Mouse (Mus musculus) cerebellum, adult 2 months (tissue): Measurements from ENCODE around the gene Tepsin. TPM values are rescaled to one million over a fixed set of nuclear protein-coding genes. Genes with fewer than 3 reads are reported as not detected.
A peak's percentile ranks its signal among the peaks of the same experiment; 100 is the strongest.

Experiments
- DNase-seq, 2 experiments: peaks; one replicate each; pipeline ENCODE4 v3.0.0; 2021
- H3K27ac ChIP-seq: fragments of 200-500 bp; 2 replicates; pipeline ENCODE4 v1.5.1; 2012; ENCODE audit warnings: low read length, control low read depth, inconsistent platforms; ENCODE audit not compliant: insufficient read depth
- H3K27me3 ChIP-seq: fragments of 200-500 bp; 2 replicates; pipeline ENCODE4 v1.6.1; 2012; ENCODE audit warnings: inconsistent platforms, mild to moderate bottlenecking, low read length, moderate library complexity; ENCODE audit not compliant: control insufficient read depth, insufficient read depth
- H3K4me1 ChIP-seq: fragments of 200-500 bp; 2 replicates; pipeline ENCODE4 v1.6.1; 2011; ENCODE audit warnings: low read length; ENCODE audit not compliant: control insufficient read depth, insufficient read depth
- H3K4me3 ChIP-seq: fragments of 200-500 bp; replicated peaks from 2 replicates; pipeline ENCODE3; 2011; ENCODE audit warnings: mild to moderate bottlenecking, low read depth, low read length, control low read depth; ENCODE audit not compliant: insufficient read depth
- CTCF ChIP-seq: fragments of 200-500 bp; IDR thresholded peaks from 2 replicates; pipeline ENCODE4 v1.5.1; 2011; ENCODE audit warnings: low read depth, mild to moderate bottlenecking, control low read depth, low read length, moderate library complexity, borderline replicate concordance; ENCODE audit not compliant: insufficient read depth
- POLR2A ChIP-seq: fragments of 200-500 bp; IDR thresholded peaks from 2 replicates; pipeline ENCODE4 v1.6.1; 2011; ENCODE audit warnings: low read length, control low read depth, borderline replicate concordance; ENCODE audit not compliant: insufficient read depth
- WGBS: fragments of 180-500 bp; shearing (Covaris S2); methylation state at CpG from one replicate; pipeline ENCODE4 v1.1.7; 2018; 5-methylcytosine and 5-hydroxymethylcytosine counted together
- polyA plus RNA-seq: library from polyadenylated mRNA; depleted of rRNA; stranded (reverse); fragments of >200 nt; gene quantifications from 2 replicates; pipeline ENCODE4 v1.2.3, GENCODE M21; 2012

Tepsin gene
- polyA plus RNA-seq, 1 experiment: 44.7 TPM

DNA sequence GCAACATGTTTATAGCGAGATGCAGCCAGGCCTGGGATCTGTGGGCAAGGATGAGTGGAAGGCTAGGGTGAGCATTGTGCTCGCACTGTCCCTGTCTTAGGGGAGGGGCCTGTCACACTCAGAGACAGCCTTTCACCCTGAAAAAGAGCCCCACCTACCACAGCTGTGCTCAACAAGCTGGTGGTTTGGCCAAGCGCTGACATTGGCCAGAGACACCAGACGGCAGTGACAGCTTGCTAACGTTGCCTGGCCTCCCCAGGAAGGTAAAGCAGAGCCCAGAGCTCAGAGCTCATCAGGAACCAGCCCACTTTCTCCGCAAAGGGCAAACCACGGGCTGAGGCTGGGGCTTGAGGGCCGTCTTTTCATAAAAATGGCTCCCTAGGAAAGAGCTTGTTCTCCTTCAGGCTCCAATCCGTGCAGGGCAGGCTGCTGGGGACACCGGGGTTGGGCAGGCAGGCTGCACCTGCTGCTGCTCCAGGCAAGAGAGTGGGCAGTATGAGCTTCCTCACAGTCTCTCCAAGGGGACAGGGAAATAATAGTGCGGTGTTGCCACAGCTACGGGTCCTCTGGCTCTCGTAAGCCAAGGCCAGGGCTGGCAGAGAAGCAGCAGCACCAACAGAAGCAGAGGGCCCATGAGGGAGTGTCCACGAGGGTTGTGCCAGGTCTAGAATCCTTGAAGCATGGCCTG is 47.3 kb downstream of the Tepsin start:
- TF ChIP-seq POLR2A (no peak), CTCF (no peak)
- DNase-seq: peak; percentile 59 to 68
- WGBS: 16% methylated on average over 14 of the region's 14 CpGs
- Histone ChIP-seq H3K4me1 (peaks cover 31% of the 10 kb centered on the region), H3K27ac (peak overlapping the region; percentile 42), H3K4me3 (no peak overlapping the region), H3K27me3 (no peaks in the 10 kb centered on the region)

DNA sequence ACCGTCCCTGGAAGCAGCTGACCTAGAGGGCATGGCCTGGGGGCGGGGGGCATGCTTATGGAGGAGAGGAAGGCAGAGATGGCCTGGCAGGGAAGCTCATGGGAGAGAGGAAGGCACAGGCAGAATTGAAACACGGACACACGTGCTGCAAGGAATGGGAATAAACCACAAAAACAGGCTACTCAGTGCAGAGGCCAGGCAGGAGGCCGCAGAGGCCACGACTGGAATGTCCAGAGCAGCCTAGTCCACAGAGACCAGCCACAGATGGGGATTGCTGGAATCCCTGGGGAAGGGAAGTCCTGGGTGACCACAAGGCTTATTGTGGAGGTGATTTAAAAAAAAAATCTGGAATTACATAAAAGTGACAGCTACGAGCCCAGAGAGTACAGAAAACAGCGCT is 49.5 kb downstream of the Tepsin start:
- DNase-seq: peak in 1 of 2 experiments; percentile 36
- 90% methylated on average over 8 of the region's 8 CpGs for WGBS

DNA sequence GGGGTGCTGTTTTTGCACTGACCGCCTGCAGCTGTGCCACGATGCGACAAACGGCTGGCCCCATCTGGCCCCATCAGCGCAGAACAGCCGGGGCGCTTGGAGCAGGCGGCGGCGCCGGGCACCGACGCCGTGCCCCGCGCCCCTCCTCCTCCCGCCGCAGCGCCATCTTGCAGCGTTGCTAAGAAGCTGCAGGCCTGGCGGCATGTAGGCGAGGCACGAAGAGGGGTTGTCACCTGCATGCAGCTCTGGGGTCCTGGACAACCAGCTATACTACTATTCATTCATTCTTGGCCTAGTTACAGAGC is 50.3 kb downstream of the Tepsin start:
- H3K4me1 ChIP-seq: peaks cover 38% of the 10 kb centered on the region
- H3K4me3 ChIP-seq: peak overlapping the region; percentile 98
- WGBS: 1% methylated on average over 23 of the region's 23 CpGs
- DNase-seq: peak; percentile 74 to 77
- H3K27me3 ChIP-seq: no peaks in the 10 kb centered on the region
- TF ChIP-seq POLR2A (0 out of 2 replicates have a peak, but pooled peaks have one; percentile 44), CTCF (peak; percentile 40; the same call in 1 of the 2 replicates)
- peak overlapping the region; percentile 89 for H3K27ac ChIP-seq

More for the DNA sequence above, 49.5 kb downstream of the Tepsin start:
- TF ChIP-seq CTCF (no peak), POLR2A (no peak)
- Histone ChIP-seq H3K4me3 (no peak overlapping the region), H3K27me3 (no peaks in the 10 kb centered on the region), H3K4me1 (peaks cover 29% of the 10 kb centered on the region), H3K27ac (no peak overlapping the region)

DNA sequence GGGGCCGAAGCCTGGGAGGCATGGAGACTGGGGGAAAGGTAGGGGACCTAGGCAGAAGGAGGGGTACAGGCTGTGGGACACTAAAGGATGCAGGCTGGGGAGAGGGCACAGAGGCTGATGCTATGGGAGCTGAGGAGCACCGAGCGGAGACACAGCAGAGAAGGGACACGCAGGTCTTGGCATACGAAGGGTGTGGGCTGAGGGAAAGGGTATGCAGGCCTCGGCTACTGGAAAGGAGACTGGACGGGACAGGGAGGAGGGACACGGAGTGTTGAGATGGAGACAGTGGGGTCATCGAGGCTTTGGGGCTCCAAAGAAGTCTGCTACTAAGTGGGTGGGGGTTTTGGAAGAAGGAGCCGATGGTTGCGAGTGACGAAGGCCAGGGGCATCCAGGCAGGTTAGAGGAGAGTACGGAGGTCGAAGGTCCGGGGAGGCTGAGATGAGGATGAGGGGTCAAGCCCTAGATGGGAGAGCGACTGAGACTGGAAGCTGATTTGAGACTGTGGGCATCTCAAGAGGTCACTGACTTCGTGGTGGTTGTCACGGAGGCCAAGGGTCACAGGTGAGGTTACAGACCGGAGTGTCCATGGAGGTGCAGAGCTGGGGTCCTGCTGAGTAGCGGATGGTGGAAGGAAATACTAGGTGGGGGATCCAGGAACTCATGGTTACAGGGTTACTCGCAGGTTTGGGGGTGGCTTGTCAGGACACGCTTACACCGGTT is 50.8 kb downstream of the Tepsin start:
- TF ChIP-seq POLR2A (no peak), CTCF (no peak)
- WGBS: 3% methylated on average over 23 of the region's 23 CpGs
- Histone ChIP-seq H3K27me3 (no peaks in the 10 kb centered on the region), H3K4me3 (peak overlapping the region; percentile 98), H3K4me1 (peaks cover 40% of the 10 kb centered on the region), H3K27ac (peak overlapping the region; percentile 89)
- peak; percentile 57 to 76 for DNase-seq

DNA sequence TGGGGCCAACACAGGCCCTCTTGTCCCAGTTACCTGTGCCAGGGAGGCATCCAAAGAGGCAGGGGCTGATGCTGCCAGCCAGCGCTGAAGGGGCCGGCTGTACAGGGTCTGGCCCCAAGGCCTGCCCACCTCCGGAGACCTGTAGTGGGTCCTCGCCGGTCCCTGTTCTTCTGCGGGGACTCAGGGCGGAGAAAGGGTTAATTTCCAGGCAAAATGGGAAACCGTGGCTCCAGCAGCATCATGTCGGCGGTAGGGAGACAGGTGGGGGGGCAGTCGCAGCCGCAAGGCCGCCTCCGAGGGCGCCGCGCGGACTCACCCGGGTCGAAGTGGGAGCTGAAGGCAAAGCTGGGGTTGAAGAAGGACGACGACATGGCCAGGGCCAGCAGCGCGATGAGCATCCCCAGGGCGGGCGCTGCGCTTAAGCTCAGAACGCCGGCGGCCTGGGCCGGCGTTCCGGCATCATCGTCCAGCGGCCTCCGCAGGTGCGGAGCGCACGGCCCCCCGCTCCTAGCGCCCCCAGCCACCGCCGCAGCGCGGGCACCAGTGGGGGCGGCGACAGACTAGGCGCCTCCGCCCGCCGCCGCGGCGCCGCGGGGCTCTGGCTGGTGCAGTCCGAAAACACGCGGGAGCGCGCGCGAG is 51.9 kb downstream of the Tepsin start, which contains the start of gene Aatk:
TSS of gene Aatk (minus strand) at position 615 of the 639 bp plus-strand sequence.
- WGBS: 1% methylated on average over 63 of the region's 63 CpGs
- Histone ChIP-seq H3K4me3 (peak within 1 kb of the TSS; percentile 98), H3K27ac (peak within 1 kb of the TSS; percentile 97), H3K27me3 (no peaks in the 10 kb centered on the region), H3K4me1 (peaks cover 48% of the 10 kb centered on the region)
- TF ChIP-seq CTCF (no peak), POLR2A (0 out of 2 replicates have a peak, but pooled peaks have one; percentile 37)
- DNase-seq: peak; percentile 68 to 77

DNA sequence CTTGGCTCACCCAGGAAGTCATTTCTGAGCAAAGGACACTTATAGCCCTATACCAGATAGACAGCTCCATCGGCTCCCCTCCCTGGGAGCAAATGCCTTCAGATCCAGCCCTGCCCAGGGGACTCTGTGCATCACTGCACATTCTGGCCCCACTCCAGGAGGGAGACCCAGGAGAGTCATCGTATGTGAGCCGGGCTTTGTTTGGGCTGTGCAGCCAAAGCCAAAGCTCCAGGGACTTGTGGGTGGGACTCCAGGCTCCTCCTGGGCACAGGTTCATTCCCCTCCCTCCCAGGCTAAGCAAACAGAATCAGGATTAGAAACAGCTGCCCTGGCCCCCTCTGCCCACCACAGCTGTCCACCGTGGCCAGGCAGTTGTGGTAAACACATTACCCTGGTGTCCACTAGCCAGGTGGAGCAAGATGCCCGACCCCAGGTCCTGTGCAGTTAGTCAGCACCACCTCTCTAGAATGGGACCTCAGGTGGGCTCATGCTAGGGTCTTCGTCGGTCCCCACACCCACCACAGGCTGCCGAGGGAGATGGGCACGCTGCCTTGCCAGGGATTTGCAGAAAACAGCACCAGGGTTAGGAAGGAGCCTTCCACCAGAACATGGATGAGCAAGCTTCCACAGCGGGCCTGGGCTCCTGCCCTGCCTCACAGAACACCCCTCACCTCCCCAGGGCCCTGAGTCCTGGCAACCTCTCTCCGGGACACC is 52.5 kb downstream of the Tepsin start:
- Histone ChIP-seq H3K4me1 (peaks cover 48% of the 10 kb centered on the region), H3K4me3 (peak overlapping the region; percentile 98), H3K27ac (peak overlapping the region; percentile 97), H3K27me3 (no peaks in the 10 kb centered on the region)
- peak; percentile 74 to 75 for DNase-seq
- 5% methylated on average over 11 of the region's 11 CpGs for WGBS
- no peak for TF ChIP-seq POLR2A
- TF ChIP-seq CTCF: no peak

DNA sequence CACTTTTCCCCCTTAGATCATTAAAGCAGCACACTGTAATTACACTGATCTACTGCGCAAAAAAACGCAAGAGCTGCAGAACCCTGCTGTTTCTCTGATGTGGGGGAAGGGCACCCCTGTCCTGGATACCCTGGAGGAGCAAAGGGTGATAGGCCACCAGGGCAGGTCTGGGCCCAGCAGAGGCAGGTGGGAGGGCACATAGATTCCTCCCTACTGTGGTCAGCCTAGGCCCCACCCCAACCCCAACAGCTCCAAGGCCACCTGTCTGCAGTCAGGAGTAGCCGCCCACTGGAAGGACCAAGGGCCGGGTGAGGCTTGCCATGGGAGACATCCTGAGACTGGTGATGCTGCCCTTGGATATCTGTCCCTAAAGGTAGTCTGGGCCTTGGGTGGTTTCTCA is 53.2 kb downstream of the Tepsin start:
- Histone ChIP-seq H3K27ac (peak overlapping the region; percentile 97), H3K4me3 (peak overlapping the region; percentile 98), H3K4me1 (peaks cover 52% of the 10 kb centered on the region), H3K27me3 (no peaks in the 10 kb centered on the region)
- WGBS: 7% methylated on average over 4 of the region's 4 CpGs
- peak; percentile 59 to 62 for DNase-seq
- TF ChIP-seq POLR2A: no peak
- no peak for TF ChIP-seq CTCF
